Mouse (Mus musculus): ENCODE measurements around the gene Spint2. TPM values are rescaled to one million over a fixed set of nuclear protein-coding genes. Genes with fewer than 3 reads are reported as not detected.

The Spint2 gene
- polyA plus RNA-seq, 1 experiment from 2014 or later, result 52.3 TPM

DNA sequence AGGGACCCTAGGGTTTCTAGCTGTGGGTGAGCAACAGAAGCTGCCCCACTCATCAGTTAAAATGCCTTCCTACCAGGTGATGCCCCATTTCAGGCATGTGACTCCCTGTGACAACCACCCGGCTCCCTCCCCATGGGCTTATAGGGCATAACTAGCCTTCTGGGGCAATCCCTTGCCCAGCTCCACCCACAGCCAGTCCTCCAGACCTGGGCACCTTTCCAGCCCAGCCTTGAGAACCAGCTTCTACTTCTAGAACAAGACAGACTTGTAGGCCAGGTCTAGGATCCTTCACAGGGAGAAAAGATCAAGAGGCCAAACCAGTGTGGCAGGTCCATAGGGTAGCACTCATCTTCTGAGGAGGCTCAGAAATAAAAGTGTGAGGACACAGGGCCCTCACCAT, 24.3 kb downstream of the Spint2 start:
- Histone ChIP-seq H3K9me3 (ENCODE audit: control insufficient read depth, low read length) (no peaks in the 10 kb centered on the region), H3K4me2 (ENCODE audit: low read length) (no peak overlapping the region), H3K4me1 (ENCODE audit: control insufficient read depth, insufficient read depth, low read length) (peaks cover 6% of the 10 kb centered on the region; the same call in 1 of the 2 replicates), H3K36me3 (ENCODE audit: control insufficient read depth, insufficient read depth, low read length) (0 out of 2 replicates have a peak, but pooled peaks cover 5% of the 10 kb centered on the region), H3K27me3 (ENCODE audit: control insufficient read depth, insufficient read depth, low read length) (no peaks in the 10 kb centered on the region), H3K9ac (replicated peaks; ENCODE audit: low read length) (no peak overlapping the region), H3K4me3 (replicated peaks; ENCODE audit: low read depth, low read length) (no peak overlapping the region), H3K27ac (replicated peaks; ENCODE audit: low read depth, low read length) (no peak overlapping the region)
- WGBS, result 92% methylated on average over 1 of the region's 1 CpGs
- no peak for DNase-seq
- no peak for ATAC-seq (ENCODE audit: low FRiP score, low TSS enrichment)

DNA sequence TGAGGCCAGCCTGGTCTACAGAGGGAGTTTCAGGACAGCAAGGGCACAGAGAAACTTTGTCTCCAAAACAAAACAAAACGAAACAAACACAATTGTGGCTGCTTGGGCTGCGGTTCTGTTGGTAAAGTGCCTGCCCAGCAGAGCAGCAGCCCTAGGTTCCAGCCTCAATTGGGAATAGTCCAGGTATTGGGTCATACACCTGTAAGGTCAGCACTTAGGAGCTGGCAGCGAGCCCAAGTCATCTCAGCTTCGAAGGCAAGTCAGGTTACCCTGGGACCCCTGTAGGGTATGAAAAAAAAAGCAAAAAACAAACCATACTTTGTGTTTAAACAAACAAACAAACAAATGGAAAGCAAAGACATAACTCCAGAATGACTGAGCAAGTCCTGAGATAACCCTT, 25.8 kb downstream of the Spint2 start:
- ATAC-seq (ENCODE audit: low FRiP score, low TSS enrichment), result no peak
- H3K4me1 ChIP-seq (ENCODE audit: control insufficient read depth, insufficient read depth, low read length), result peaks cover 6% of the 10 kb centered on the region; the same call in 1 of the 2 replicates
- 85% methylated on average over 4 of the region's 4 CpGs for WGBS

DNA sequence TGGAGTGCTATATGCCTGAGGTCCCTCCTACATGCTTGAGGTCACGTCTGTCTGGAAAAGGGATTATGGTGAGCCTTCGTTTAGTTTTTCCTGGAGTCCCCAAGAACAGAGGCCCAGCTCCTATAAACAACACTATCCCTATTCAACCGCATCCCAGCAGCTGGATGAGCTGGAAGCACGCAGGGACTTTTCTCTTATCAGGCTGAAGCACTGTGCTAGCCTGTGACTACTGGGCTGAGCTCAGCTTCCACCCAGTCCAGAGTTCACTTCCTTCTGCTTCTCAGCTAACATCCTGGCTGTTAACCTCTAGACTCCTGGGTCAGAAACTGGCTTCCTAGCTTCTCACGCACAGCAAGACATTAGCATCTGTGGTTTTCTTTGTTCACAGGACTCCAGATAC, 27.9 kb downstream of the Spint2 start:
- Histone ChIP-seq H3K4me3 (replicated peaks; ENCODE audit: low read depth, low read length) (no peak overlapping the region), H3K9me3 (ENCODE audit: control insufficient read depth, low read length) (no peaks in the 10 kb centered on the region), H3K9ac (replicated peaks; ENCODE audit: low read length) (no peak overlapping the region), H3K36me3 (ENCODE audit: control insufficient read depth, insufficient read depth, low read length) (0 out of 2 replicates have a peak, but pooled peaks cover 5% of the 10 kb centered on the region), H3K4me1 (ENCODE audit: control insufficient read depth, insufficient read depth, low read length) (no peaks in the 10 kb centered on the region), H3K4me2 (ENCODE audit: low read length) (no peak overlapping the region), H3K27ac (replicated peaks; ENCODE audit: low read depth, low read length) (no peak overlapping the region), H3K27me3 (ENCODE audit: control insufficient read depth, insufficient read depth, low read length) (0 out of 2 replicates have a peak, but pooled peaks cover 2% of the 10 kb centered on the region)
- DNase-seq, result no peak
- WGBS, result 49% methylated on average over 5 of the region's 5 CpGs
- ATAC-seq (ENCODE audit: low FRiP score, low TSS enrichment), result no peak

More for the DNA sequence above, 25.8 kb downstream of the Spint2 start:
- no peaks in the 10 kb centered on the region for H3K9me3 ChIP-seq (ENCODE audit: control insufficient read depth, low read length)
- H3K4me3 ChIP-seq (replicated peaks; ENCODE audit: low read depth, low read length), result no peak overlapping the region
- H3K27me3 ChIP-seq (ENCODE audit: control insufficient read depth, insufficient read depth, low read length), result no peaks in the 10 kb centered on the region
- H3K9ac ChIP-seq (replicated peaks; ENCODE audit: low read length), result no peak overlapping the region
- H3K27ac ChIP-seq (replicated peaks; ENCODE audit: low read depth, low read length), result no peak overlapping the region
- no peak overlapping the region for H3K4me2 ChIP-seq (ENCODE audit: low read length)
- no peak for DNase-seq
- H3K36me3 ChIP-seq (ENCODE audit: control insufficient read depth, insufficient read depth, low read length), result 0 out of 2 replicates have a peak, but pooled peaks cover 5% of the 10 kb centered on the region

DNA sequence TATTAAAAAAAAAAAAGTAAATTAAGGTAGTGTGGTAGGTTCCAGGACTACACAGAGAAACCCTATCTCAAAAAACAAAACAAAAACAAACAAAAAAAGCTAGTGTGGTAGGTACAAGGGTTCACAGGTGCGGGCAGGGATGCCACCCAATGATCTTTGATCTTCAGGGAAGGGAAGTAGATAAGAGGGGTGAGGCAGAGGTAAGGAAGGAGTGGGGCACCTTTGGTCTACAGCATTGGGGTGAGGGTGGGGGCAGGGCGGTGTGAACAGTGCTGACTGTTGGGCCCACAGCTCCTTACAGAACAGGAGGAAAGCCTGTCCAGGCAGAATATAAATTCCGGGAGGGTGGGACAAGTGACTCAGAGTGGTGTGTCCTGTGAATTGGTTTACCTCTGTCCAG, 30.5 kb downstream of the Spint2 start:
- Histone ChIP-seq H3K4me1 (ENCODE audit: control insufficient read depth, insufficient read depth, low read length) (no peaks in the 10 kb centered on the region), H3K4me3 (replicated peaks; ENCODE audit: low read depth, low read length) (no peak overlapping the region), H3K4me2 (ENCODE audit: low read length) (no peak overlapping the region), H3K9ac (replicated peaks; ENCODE audit: low read length) (no peak overlapping the region), H3K27ac (replicated peaks; ENCODE audit: low read depth, low read length) (no peak overlapping the region), H3K36me3 (ENCODE audit: control insufficient read depth, insufficient read depth, low read length) (0 out of 2 replicates have a peak, but pooled peaks cover 4% of the 10 kb centered on the region), H3K27me3 (ENCODE audit: control insufficient read depth, insufficient read depth, low read length) (peaks cover 17% of the 10 kb centered on the region), H3K9me3 (ENCODE audit: control insufficient read depth, low read length) (no peaks in the 10 kb centered on the region)
- WGBS, result 92% methylated on average over 3 of the region's 3 CpGs
- DNase-seq (no peak), ATAC-seq (ENCODE audit: low FRiP score, low TSS enrichment) (no peak)

DNA sequence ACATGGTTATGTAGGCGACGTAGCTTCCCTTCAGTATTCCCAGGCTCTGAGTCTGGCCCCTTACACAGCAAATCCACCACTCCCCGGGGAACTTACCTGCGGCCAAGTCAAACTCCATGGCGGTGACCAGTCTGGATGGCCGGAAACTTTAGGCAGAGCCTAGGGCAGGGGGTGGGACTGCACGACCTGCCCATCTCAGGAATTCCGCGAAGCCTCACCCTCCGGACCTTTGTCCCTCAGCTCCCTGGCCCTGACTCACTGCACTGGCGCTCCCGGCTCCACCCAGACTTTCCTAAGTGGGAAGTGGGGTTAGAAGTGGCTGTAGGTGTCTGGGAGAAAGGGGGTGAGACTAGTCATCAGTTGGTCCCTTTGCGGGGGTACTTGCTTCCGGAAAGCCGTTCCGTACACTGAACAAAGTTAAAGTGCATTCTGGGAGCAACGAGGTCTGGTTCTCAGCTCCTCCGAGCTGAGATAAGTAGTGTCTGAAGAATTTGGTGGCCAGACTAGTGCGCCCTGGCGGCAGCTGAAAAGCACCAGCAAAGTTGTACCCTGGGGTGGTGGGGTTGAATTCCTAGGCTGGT, 33.4 kb downstream of the Spint2 start, which contains the start of gene 2200002D01Rik:
TSS of gene 2200002D01Rik (minus strand) at position 206 of the 581 bp plus-strand sequence.
- DNase-seq (no peak), ATAC-seq (ENCODE audit: low FRiP score, low TSS enrichment) (no peak)
- 13% methylated on average over 20 of the region's 20 CpGs for WGBS
- Histone ChIP-seq H3K27me3 (ENCODE audit: control insufficient read depth, insufficient read depth, low read length) (peaks cover 17% of the 10 kb centered on the region), H3K4me1 (ENCODE audit: control insufficient read depth, insufficient read depth, low read length) (no peaks in the 10 kb centered on the region), H3K9me3 (ENCODE audit: control insufficient read depth, low read length) (no peaks in the 10 kb centered on the region), H3K27ac (replicated peaks; ENCODE audit: low read depth, low read length) (no peak within 1 kb of the TSS), H3K36me3 (ENCODE audit: control insufficient read depth, insufficient read depth, low read length) (peaks cover 17% of the 10 kb centered on the region), H3K4me3 (replicated peaks; ENCODE audit: low read depth, low read length) (peak within 1 kb of the TSS; percentile 7; the same call in 1 of the 2 replicates), H3K4me2 (ENCODE audit: low read length) (peak within 1 kb of the TSS; percentile 35), H3K9ac (replicated peaks; ENCODE audit: low read length) (0 out of 2 replicates have a peak within 1 kb of the TSS, but pooled peaks have one; percentile 26)

DNA sequence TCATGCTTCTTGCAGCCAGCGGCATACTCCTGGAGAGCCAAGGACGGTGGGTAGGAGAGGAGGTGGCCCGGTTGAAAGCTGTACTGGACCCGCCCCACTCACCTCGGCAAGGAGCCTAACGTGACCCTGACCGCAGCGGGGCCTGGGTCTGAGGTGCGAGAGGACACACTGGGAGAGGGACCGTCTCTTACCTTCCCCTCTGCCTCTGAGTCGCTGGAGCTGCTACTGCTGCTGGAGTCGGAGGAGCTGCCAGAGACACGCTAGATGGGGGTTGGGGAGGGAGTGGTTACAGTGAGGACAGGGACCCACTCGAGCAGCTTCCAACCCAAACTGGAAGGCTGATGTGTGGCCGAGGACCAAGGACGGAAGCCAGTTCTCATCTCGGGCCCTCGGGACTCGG, 34.0 kb downstream of the Spint2 start:
- no peak for DNase-seq
- H3K4me2 ChIP-seq (ENCODE audit: low read length), result peak overlapping the region; percentile 35
- peaks cover 17% of the 10 kb centered on the region for H3K36me3 ChIP-seq (ENCODE audit: control insufficient read depth, insufficient read depth, low read length)
- H3K9me3 ChIP-seq (ENCODE audit: control insufficient read depth, low read length), result no peaks in the 10 kb centered on the region
- ATAC-seq (ENCODE audit: low FRiP score, low TSS enrichment), result no peak
- H3K4me1 ChIP-seq (ENCODE audit: control insufficient read depth, insufficient read depth, low read length), result no peaks in the 10 kb centered on the region
- 16% methylated on average over 19 of the region's 19 CpGs for WGBS
- H3K9ac ChIP-seq (replicated peaks; ENCODE audit: low read length), result 0 out of 2 replicates have a peak overlapping the region, but pooled peaks have one; percentile 26
- H3K27me3 ChIP-seq (ENCODE audit: control insufficient read depth, insufficient read depth, low read length), result peaks cover 17% of the 10 kb centered on the region
- peak overlapping the region; percentile 7; the same call in 1 of the 2 replicates for H3K4me3 ChIP-seq (replicated peaks; ENCODE audit: low read depth, low read length)
- no peak overlapping the region for H3K27ac ChIP-seq (replicated peaks; ENCODE audit: low read depth, low read length)

DNA sequence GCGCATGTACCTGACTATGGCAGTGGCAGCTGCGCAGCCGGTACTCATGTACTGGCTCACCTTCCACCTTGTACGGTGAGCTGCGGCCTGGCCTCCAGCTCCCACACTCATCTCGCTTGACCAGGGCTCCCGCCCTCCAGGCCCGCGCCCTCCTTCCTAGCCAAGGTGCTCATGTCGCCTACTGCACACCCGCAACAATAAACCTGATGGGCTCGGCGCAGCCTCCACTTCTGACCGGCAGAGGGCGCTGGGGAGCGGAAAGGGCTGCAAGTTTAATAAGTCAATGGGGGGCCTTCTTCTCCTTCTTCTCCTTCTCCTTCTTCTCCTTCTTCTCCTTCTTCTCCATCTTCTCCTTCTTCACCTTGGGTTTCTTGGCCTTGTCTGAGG, 34.4 kb downstream of the Spint2 start:
- H3K4me2 ChIP-seq (ENCODE audit: low read length), result peak overlapping the region; percentile 35
- 27% methylated on average over 16 of the region's 16 CpGs for WGBS
- H3K27ac ChIP-seq (replicated peaks; ENCODE audit: low read depth, low read length), result no peak overlapping the region
- H3K4me3 ChIP-seq (replicated peaks; ENCODE audit: low read depth, low read length), result peak overlapping the region; percentile 7; the same call in 1 of the 2 replicates
- peaks cover 17% of the 10 kb centered on the region for H3K27me3 ChIP-seq (ENCODE audit: control insufficient read depth, insufficient read depth, low read length)
- no peaks in the 10 kb centered on the region for H3K4me1 ChIP-seq (ENCODE audit: control insufficient read depth, insufficient read depth, low read length)
- H3K9me3 ChIP-seq (ENCODE audit: control insufficient read depth, low read length), result no peaks in the 10 kb centered on the region
- DNase-seq (peak; percentile 80), ATAC-seq (ENCODE audit: low FRiP score, low TSS enrichment) (no peak)
- no peak overlapping the region for H3K9ac ChIP-seq (replicated peaks; ENCODE audit: low read length)
- H3K36me3 ChIP-seq (ENCODE audit: control insufficient read depth, insufficient read depth, low read length), result peaks cover 17% of the 10 kb centered on the region

DNA sequence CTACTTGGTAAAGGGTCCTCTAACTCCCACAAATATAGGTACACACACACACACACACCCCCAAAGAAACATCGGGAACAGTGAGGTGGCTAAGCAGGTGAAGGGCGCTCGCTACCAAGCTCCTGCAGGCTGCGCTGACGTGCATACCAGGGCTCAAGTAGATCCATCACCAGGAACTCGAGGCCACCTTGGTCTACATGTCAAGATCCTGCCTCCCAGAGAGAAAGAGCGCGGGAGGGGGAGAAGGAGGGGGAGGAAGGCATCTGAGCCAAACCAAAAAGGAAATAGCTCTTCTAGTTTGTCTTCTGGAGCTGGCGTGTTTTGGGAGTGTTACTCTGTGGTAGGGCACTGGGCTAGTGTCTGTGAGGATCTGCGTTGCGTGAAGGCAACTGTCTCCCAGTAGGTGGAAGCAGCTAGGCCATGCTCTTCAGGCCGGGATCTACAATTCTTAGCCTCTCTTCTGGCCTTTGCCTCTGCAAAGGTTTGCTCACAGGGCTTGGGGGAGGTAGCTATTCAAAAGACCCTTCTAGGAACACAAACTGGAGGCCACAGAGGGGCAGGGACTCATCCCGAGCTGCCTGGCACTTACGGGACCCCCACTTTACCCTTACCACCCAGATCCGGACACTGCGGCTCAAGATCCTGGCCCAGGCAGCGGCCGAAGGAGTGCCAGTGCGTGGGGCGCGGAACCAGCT, 34.9 kb downstream of the Spint2 start:
- Histone ChIP-seq H3K9ac (replicated peaks; ENCODE audit: low read length) (no peak overlapping the region), H3K4me3 (replicated peaks; ENCODE audit: low read depth, low read length) (no peak overlapping the region), H3K9me3 (ENCODE audit: control insufficient read depth, low read length) (no peaks in the 10 kb centered on the region), H3K4me2 (ENCODE audit: low read length) (no peak overlapping the region), H3K27ac (replicated peaks; ENCODE audit: low read depth, low read length) (no peak overlapping the region), H3K4me1 (ENCODE audit: control insufficient read depth, insufficient read depth, low read length) (no peaks in the 10 kb centered on the region), H3K27me3 (ENCODE audit: control insufficient read depth, insufficient read depth, low read length) (peaks cover 17% of the 10 kb centered on the region), H3K36me3 (ENCODE audit: control insufficient read depth, insufficient read depth, low read length) (peaks cover 17% of the 10 kb centered on the region)
- 88% methylated on average over 21 of the region's 21 CpGs for WGBS
- no peak for DNase-seq
- ATAC-seq (ENCODE audit: low FRiP score, low TSS enrichment), result no peak
